Mouse (Mus musculus) cerebellum, adult 2 months (tissue): ENCODE measurements around the gene Kctd13. TPM values are rescaled to one million over a fixed set of nuclear protein-coding genes. Genes with fewer than 3 reads are reported as not detected.

Source experiments
- DNase-seq, 2 experiments: peaks; one replicate each; pipeline ENCODE4 v3.0.0; 2021
- H3K27ac ChIP-seq: fragments of 200-500 bp; 2 replicates; pipeline ENCODE4 v1.5.1; 2012; ENCODE audit warnings: low read length, control low read depth, inconsistent platforms; ENCODE audit not compliant: insufficient read depth
- H3K27me3 ChIP-seq: fragments of 200-500 bp; 2 replicates; pipeline ENCODE4 v1.6.1; 2012; ENCODE audit warnings: inconsistent platforms, mild to moderate bottlenecking, low read length, moderate library complexity; ENCODE audit not compliant: control insufficient read depth, insufficient read depth
- H3K4me1 ChIP-seq: fragments of 200-500 bp; 2 replicates; pipeline ENCODE4 v1.6.1; 2011; ENCODE audit warnings: low read length; ENCODE audit not compliant: control insufficient read depth, insufficient read depth
- H3K4me3 ChIP-seq: fragments of 200-500 bp; replicated peaks from 2 replicates; pipeline ENCODE3; 2011; ENCODE audit warnings: mild to moderate bottlenecking, low read depth, low read length, control low read depth; ENCODE audit not compliant: insufficient read depth
- CTCF ChIP-seq: fragments of 200-500 bp; IDR thresholded peaks from 2 replicates; pipeline ENCODE4 v1.5.1; 2011; ENCODE audit warnings: low read depth, mild to moderate bottlenecking, control low read depth, low read length, moderate library complexity, borderline replicate concordance; ENCODE audit not compliant: insufficient read depth
- POLR2A ChIP-seq: fragments of 200-500 bp; IDR thresholded peaks from 2 replicates; pipeline ENCODE4 v1.6.1; 2011; ENCODE audit warnings: low read length, control low read depth, borderline replicate concordance; ENCODE audit not compliant: insufficient read depth
- WGBS: fragments of 180-500 bp; shearing (Covaris S2); methylation state at CpG from one replicate; pipeline ENCODE4 v1.1.7; 2018; 5-methylcytosine and 5-hydroxymethylcytosine counted together
- polyA plus RNA-seq: library from polyadenylated mRNA; depleted of rRNA; stranded (reverse); fragments of >200 nt; gene quantifications from 2 replicates; pipeline ENCODE4 v1.2.3, GENCODE M21; 2012

Gene Kctd13
- polyA plus RNA-seq, 1 experiment: 140 TPM

DNA sequence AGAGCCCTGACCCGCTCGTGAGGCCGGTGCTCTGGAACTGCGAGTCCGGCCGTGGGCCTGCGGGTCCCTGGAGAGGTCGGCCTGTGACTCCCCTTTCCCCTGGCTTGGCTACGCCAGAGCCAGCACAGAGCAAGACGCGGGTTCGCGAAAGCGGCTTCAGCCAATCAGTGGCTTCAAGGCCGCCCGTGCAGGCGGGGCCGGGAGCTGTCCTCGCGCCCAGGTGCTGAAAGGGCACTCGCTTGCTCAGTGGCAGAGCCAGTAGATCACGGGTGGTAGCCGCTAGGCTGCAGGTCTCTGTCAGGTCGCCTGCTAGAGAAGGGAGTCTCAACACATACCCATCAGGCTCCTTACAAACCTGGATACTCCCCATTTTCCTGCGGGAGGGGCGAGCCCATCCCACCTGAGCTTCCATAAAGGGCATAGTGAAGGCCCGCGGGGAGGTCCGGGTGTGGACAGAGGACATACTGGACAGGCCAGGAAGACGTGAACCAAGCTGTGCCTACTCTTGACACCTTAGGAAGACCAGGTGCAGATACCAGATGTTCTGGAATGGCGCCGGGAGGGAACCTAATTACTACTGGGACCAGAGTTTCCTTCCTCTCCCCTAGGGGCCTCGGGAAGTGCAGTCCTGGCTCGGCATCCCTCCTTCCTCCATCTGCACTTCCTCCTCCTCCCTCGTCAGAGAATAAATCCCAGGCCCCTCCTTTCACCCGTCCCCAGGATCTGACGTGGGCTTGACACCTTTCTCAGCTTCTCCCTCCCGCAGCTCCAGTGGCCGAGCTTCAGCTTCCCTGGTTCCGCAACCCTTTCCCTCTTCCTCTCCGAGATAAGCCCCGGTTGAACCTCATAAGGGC, 21.3 kb downstream of the Kctd13 start, which contains the start of gene Sez6l2:
Gene Sez6l2, plus strand, starts transcription at position 771 of the 854 bp plus-strand sequence.
- under 1% methylated on average over 42 of the region's 42 CpGs for WGBS
- TF ChIP-seq CTCF (no peak; the same call in 1 of the 2 replicates), POLR2A (peak; percentile 88)
- DNase-seq: peak; percentile 94
- peaks cover 21% of the 10 kb centered on the region for H3K4me1 ChIP-seq
- no peaks in the 10 kb centered on the region for H3K27me3 ChIP-seq
- peak within 1 kb of the TSS; percentile 84 for H3K4me3 ChIP-seq
- peak within 1 kb of the TSS; percentile 96 for H3K27ac ChIP-seq

GRCm38 (mm10) chr7:126950647-126951615, 22.3 kb downstream of the Kctd13 start:
- H3K27ac ChIP-seq: peak overlapping the region; percentile 96
- DNase-seq: peak; percentile 57 to 61
- peaks cover 22% of the 10 kb centered on the region for H3K4me1 ChIP-seq

DNA sequence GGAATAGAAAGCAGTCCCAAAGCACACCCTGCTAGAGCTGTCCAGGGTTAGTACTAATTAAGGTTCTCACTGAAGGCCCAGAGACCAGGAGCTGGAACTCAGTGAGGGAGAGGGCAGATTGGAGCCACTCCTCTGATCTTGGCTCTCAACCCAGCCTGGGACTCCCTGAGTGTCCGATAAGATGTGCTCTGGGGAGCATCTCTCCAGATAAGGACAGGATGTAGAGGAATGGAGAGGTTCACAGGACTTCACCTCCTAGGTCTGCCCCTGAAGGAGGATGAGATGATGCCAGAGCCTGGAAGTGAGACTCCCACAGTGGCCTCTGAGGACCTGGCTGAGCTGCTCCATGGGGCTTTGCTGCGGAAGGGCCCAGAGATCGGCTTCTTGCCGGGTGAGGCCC, 23.1 kb downstream of the Kctd13 start:
- peak overlapping the region; percentile 96 for H3K27ac ChIP-seq
- 5% methylated on average over 4 of the region's 4 CpGs for WGBS

More at GRCm38 (mm10) chr7:126950647-126951615, 22.3 kb downstream of the Kctd13 start:
- peak overlapping the region; percentile 84 for H3K4me3 ChIP-seq
- WGBS: 2% methylated on average over 26 of the region's 26 CpGs
- TF ChIP-seq POLR2A (no peak), CTCF (no peak)
- no peaks in the 10 kb centered on the region for H3K27me3 ChIP-seq

GRCm38 (mm10) chr7:126952646-126953045, 24.0 kb downstream of the Kctd13 start:
- TF ChIP-seq CTCF (no peak), POLR2A (no peak)
- peak overlapping the region; percentile 44; the same call in 1 of the 2 replicates for H3K27ac ChIP-seq
- peaks cover 20% of the 10 kb centered on the region for H3K4me1 ChIP-seq
- WGBS: under 1% methylated on average over 8 of the region's 8 CpGs
- H3K27me3 ChIP-seq: no peaks in the 10 kb centered on the region
- peak overlapping the region; percentile 57 for H3K4me3 ChIP-seq
- no peak for DNase-seq

More for the DNA sequence above, 23.1 kb downstream of the Kctd13 start:
- no peaks in the 10 kb centered on the region for H3K27me3 ChIP-seq
- DNase-seq: peak; percentile 45 to 52
- no peak for TF ChIP-seq CTCF
- no peak for TF ChIP-seq POLR2A
- peak overlapping the region; percentile 84 for H3K4me3 ChIP-seq
- H3K4me1 ChIP-seq: peaks cover 20% of the 10 kb centered on the region

- H3K27me3 ChIP-seq: no peaks in the 10 kb centered on the region
- H3K27ac ChIP-seq: no peak overlapping the region
- H3K4me1 ChIP-seq: peaks cover 22% of the 10 kb centered on the region
- TF ChIP-seq POLR2A: no peak
- no peak for TF ChIP-seq CTCF
- no peak for DNase-seq
- H3K4me3 ChIP-seq: no peak overlapping the region
- WGBS: 38% methylated on average over 3 of the region's 3 CpGs
Observed at GRCm38 (mm10) chr7:126955125-126955524, 26.4 kb downstream of the Kctd13 start.

DNA sequence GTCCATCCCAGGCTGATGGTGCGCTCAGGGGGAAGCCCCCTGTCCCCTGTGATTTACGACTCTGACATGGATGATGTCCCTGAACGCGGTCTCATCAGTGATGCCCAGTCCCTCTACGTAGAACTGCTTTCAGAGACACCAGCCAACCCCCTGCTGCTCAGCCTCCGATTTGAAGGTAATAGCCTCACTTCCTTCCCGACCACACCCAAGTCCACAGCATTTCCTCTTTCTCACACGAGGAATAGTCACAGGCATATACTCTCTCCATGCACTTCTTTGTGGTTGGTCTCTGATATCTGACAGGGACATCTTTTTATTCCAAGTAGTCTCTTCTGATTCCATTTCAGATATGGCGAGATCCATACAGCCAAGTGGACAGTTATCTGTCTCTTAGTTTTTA, 31.1 kb downstream of the Kctd13 start:
- no peak for TF ChIP-seq POLR2A
- TF ChIP-seq CTCF: no peak
- Histone ChIP-seq H3K27me3 (no peaks in the 10 kb centered on the region), H3K4me1 (peaks cover 17% of the 10 kb centered on the region), H3K27ac (no peak overlapping the region), H3K4me3 (no peak overlapping the region)
- no peak for DNase-seq
- WGBS: 33% methylated on average over 9 of the region's 9 CpGs

DNA sequence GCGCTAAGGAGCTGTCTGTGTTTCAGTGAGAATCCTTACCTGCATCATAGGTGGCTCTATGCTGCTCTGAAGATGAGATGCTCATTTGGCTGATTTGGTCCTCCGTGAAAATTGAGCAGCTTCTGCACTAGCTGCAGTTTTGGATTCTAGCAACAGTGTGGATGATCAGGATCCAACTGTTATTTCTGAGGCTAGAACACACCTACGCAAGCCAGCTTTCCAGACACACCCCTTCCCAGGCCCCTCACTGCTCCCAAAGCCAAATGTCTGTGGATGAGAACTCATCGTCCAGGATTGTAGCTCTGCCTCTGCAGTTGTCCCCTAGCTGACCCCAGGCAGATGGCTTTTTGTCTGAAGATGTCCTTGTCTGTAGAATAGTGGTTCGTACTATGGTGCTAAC, 32.4 kb downstream of the Kctd13 start:
- no peak overlapping the region for H3K27ac ChIP-seq
- 74% methylated on average over 5 of the region's 5 CpGs for WGBS
- H3K27me3 ChIP-seq: no peaks in the 10 kb centered on the region
- H3K4me3 ChIP-seq: no peak overlapping the region
- peaks cover 11% of the 10 kb centered on the region for H3K4me1 ChIP-seq
- no peak for DNase-seq
- TF ChIP-seq POLR2A (no peak), CTCF (no peak)
